In genomic region chr8:8620536-8620935, GRCm38 (mm10) we compare ENCODE assay signal across 8 mouse cellular contexts. TPM values are rescaled to one million over a fixed set of nuclear protein-coding genes. Genes with fewer than 3 reads are reported as not detected.
A peak's percentile ranks its signal among the peaks of the same experiment; 100 is the strongest.
DNase-seq lines count a peak whose midpoint lies in the region; ATAC-seq and TF ChIP-seq lines count a peak whose summit lies in the region.

No protein-coding gene starts in this region.

- TF ChIP-seq POLR2A in cerebellum, adult 2 months (IDR thresholded peaks at IDR 0.05; ENCODE audit: borderline replicate concordance, insufficient read depth, low read length) = no peak

- TF ChIP-seq EP300 in lung, postnatal 0 days (IDR thresholded peaks at IDR 0.05) = no peak

- no peak for ATAC-seq in lung, postnatal 0 days
- ATAC-seq in forebrain, embryonic 14.5 days = no peak

- TF ChIP-seq CTCF in cerebellum, adult 2 months (IDR thresholded peaks at IDR 0.05; ENCODE audit: borderline replicate concordance, insufficient read depth, low read depth, low read length) = no peak
- no peak for TF ChIP-seq CTCF in lung, postnatal 0 days (IDR thresholded peaks at IDR 0.05)

- 94% methylated on average over 21 of the region's 21 CpGs for WGBS in cerebellum, adult 2 months
- WGBS in lung, postnatal 0 days = 86% methylated on average over 21 of the region's 21 CpGs
- 84% methylated on average over 21 of the region's 21 CpGs for WGBS in forebrain, embryonic 14.5 days

- no peak overlapping the region for H3K27ac ChIP-seq in cerebellum, adult 2 months (ENCODE audit: insufficient read depth, low read length)
- H3K27ac ChIP-seq in lung, postnatal 0 days (ENCODE audit: low read length) = no peak overlapping the region
- peak overlapping the region; percentile 75 for H3K27ac ChIP-seq in forebrain, embryonic 14.5 days (ENCODE audit: low read depth, low read length)

- no peaks in the 10 kb centered on the region for H3K27me3 ChIP-seq in cerebellum, adult 2 months (ENCODE audit: control insufficient read depth, insufficient read depth, low read length)
- no peaks in the 10 kb centered on the region for H3K27me3 ChIP-seq in lung, postnatal 0 days (replicated peaks; ENCODE audit: insufficient read depth, low read length)
- H3K27me3 ChIP-seq in forebrain, embryonic 14.5 days (replicated peaks; ENCODE audit: control insufficient read depth, insufficient read depth, low read length) = no peaks in the 10 kb centered on the region

- no peak overlapping the region for H3K4me3 ChIP-seq in cerebellum, adult 2 months (replicated peaks; ENCODE audit: insufficient read depth, low read depth, low read length)
- no peak overlapping the region for H3K4me3 ChIP-seq in lung, postnatal 0 days (ENCODE audit: low read depth, low read length)
- H3K4me3 ChIP-seq in forebrain, embryonic 14.5 days (ENCODE audit: low read depth, low read length) = no peak overlapping the region

- H3K36me3 ChIP-seq in lung, postnatal 0 days (ENCODE audit: insufficient read depth, low read length) = peaks cover 21% of the 10 kb centered on the region; the same call in 1 of the 2 replicates
- peaks cover 61% of the 10 kb centered on the region for H3K36me3 ChIP-seq in forebrain, embryonic 14.5 days (ENCODE audit: control insufficient read depth, insufficient read depth, low read length)

- H3K4me1 ChIP-seq in cerebellum, adult 2 months (ENCODE audit: control insufficient read depth, insufficient read depth, low read length) = peaks cover 7% of the 10 kb centered on the region; the same call in 1 of the 2 replicates
- H3K4me1 ChIP-seq in lung, postnatal 0 days (ENCODE audit: insufficient read depth, low read depth, low read length) = peaks cover 7% of the 10 kb centered on the region; the same call in 1 of the 2 replicates
- H3K4me1 ChIP-seq in forebrain, embryonic 14.5 days (ENCODE audit: control insufficient read depth, insufficient read depth, low read length) = peaks cover 28% of the 10 kb centered on the region

- no peaks in the 10 kb centered on the region for H3K9me3 ChIP-seq in lung, postnatal 0 days (ENCODE audit: low read length)
- H3K9me3 ChIP-seq in forebrain, embryonic 14.5 days (replicated peaks; ENCODE audit: control insufficient read depth, low read length) = no peaks in the 10 kb centered on the region

- peak; percentile 26 to 35 for DNase-seq in cerebellum, postnatal 14 days
- DNase-seq in cerebellum, adult 2 months = no peak
- peak; percentile 42 for DNase-seq in lung, postnatal 36 days
- no peak for DNase-seq in lung, postnatal 0 days (ENCODE audit: low spot score)
- DNase-seq in forebrain, embryonic 14.5 days (ENCODE audit: low spot score) = no peak
- DNase-seq in right cerebral cortex, postnatal 36 days (ENCODE audit: low spot score in 2 of 2) = peak; percentile 37 to 42
- DNase-seq in adrenal gland, adult 18-20 months (ENCODE audit: low spot score in 2 of 2) = no peak
- DNase-seq in T-cell, adult 2 months (ENCODE audit: low spot score) = no peak

- H3K4me2 ChIP-seq in lung, postnatal 0 days (replicated peaks; ENCODE audit: low read depth, low read length) = no peak overlapping the region
- H3K4me2 ChIP-seq in forebrain, embryonic 14.5 days (ENCODE audit: low read length) = no peak overlapping the region

- H3K9ac ChIP-seq in lung, postnatal 0 days (replicated peaks; ENCODE audit: low read depth) = no peak overlapping the region
- no peak overlapping the region for H3K9ac ChIP-seq in forebrain, embryonic 14.5 days (ENCODE audit: low read length)

RNA-seq across cellular contexts. Expression of gene Efnb2, which starts 40.5 kb away (rescaled TPM):
- 14.3 and 15.7 TPM in 2 replicates for polyA plus RNA-seq in cerebellum, adult 2 months (2012; rRNA removed)
- 26.7 and 30.1 TPM in 2 replicates for polyA plus RNA-seq in lung, postnatal 0 days (2015; fragmentation: Nextera tagmentation; extraction: Ambion mirVana)
- 48.9 and 50.2 TPM in 2 replicates for polyA plus RNA-seq in forebrain, embryonic 14.5 days (2014; fragmentation: Nextera tagmentation; extraction: Ambion mirVana)
- total RNA-seq in adrenal gland, adult 18-20 months (2021) = 10 to 100 TPM; 14.0 to 24.0 TPM

Comparison
In these comparisons a context has a peak if more than half of its experiments do, and no peak if none do; other contexts are left out.
1. DNase-seq: peak in cerebellum, postnatal 14 days (2 of 2), lung, postnatal 36 days (single experiment) and right cerebral cortex, postnatal 36 days (2 of 2); none in cerebellum, adult 2 months (0 of 2), lung, postnatal 0 days (single experiment), forebrain, embryonic 14.5 days (single experiment), adrenal gland, adult 18-20 months (0 of 2) and T-cell, adult 2 months (single experiment).